Mouse (Mus musculus) A20 (cell line): ENCODE measurements around the gene Asns.
A peak's percentile ranks its signal among the peaks of the same experiment; 100 is the strongest.
"Not testable (repeated sequence)": the region's sequence is repeated elsewhere in the genome, so short reads cannot be mapped to it uniquely, and the experiment has no call there.

Experiments
- DNase-seq: peaks from one replicate; pipeline ENCODE4 v3.0.0-alpha.2; 2011; ENCODE audit warnings: low read depth, low spot score

Gene Asns

DNA sequence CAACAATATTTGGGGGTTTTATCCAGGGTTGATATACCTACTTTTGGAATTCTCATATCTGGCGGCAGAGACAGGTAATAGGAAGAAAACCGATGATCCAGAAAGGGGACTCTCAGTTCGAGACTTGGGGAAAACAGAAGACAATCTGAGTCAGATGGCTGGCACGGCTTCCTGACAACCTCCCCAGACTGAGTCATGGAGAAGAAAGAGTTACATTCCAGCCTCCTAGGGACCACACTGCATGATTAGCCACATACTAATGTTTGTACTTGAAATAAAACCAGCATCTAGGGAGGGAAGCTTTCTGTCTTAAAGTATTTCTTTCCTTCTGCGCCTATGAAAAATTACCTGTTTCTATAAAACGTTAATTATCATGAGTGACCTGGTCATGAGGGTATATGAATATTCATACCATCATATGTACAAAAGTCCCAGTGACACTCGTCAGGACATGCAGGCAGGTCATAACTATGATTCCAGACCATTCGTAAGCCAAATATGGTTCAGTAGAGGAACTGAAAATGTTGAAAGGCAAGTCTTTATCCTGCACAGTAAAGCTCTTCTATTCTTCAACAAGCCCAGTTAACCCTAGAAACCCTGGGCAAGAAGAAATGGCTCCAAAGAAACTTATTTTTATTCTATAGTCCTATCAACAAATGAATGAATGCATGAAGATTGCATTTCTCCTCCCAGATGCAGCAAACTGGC lies 16.7 kb downstream of the Asns start:
- no peak for DNase-seq

DNA sequence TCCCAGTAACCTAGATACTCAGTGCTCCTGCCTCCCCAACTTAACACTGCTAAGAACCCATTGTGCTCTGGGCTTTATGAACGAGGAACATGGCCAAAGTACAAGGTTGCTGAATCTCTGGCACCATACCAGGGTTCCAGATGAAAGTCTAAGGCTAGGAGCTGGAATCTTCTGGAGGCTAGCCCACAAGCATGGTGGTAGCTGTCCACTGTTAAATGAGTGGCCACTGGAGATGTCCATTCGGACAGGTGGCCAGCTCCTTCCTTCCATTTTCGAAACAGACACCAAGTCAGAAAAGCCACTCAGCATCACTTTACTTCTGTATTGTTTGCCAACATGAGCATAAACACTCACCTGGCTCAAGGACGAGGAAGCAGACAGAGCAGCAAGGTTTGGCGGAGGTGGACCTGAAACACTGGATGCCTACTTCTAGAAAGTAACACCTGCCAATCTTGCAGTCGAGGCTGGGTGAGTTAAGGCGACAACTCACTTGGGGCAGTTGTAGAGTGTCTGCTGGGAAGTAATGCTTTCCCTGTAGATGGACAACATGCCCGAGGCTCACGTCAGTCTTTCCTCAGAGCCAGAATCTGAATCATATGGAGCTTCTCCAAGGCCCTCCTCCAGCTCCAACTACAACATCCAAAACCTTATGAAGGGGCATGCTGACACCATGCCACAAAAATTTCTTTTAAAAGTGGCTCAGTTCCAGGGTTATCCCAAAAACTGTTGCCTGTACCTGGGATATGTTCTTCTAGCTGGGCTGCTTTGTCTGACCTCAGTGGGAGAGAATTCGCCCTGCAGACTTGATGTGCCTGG lies 20.4 kb downstream of the Asns start:
- no peak for DNase-seq

DNA sequence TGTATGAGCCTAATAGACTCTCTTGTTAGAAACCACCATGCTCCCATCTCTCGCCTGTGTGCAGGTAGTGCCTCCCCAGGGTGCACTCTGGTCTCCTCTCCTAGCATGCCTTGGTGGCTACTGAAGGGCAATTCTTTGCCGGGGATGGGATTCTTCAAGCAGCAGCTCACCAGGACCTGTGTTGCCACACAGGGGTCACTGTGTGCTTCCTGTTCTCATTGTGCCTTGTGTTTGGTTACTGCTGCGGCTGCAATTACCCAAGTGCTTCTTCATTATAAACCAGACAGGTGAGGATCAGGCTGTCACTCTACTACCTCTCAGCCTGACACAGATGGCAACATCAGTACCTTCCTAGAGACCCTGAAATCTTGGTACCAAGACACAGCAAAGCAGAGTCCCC lies 21.6 kb downstream of the Asns start:
- no peak for DNase-seq

- peak; percentile 22 for DNase-seq
Observed at GRCm38 (mm10) chr6:7670588-7670987, 22.5 kb downstream of the Asns start.

DNA sequence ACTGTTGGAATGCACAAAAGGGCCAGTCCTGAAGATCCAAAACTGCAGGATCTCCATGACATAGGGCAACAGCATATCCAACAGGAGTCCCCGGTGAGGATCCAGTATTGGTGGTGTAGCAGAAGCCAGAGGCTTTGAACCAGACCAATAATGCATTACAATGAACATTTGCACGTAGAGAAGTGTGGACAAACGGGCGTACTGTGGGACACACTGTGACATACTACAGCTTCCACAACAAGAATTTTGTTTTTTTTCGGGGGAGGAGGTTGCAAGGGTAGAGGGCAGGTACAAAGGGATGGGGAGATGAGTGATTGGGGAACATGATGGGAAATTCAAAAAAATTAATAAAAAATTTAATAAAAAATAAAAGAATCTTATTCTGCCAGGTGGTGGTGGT lies 23.3 kb downstream of the Asns start:
- no peak for DNase-seq

DNA sequence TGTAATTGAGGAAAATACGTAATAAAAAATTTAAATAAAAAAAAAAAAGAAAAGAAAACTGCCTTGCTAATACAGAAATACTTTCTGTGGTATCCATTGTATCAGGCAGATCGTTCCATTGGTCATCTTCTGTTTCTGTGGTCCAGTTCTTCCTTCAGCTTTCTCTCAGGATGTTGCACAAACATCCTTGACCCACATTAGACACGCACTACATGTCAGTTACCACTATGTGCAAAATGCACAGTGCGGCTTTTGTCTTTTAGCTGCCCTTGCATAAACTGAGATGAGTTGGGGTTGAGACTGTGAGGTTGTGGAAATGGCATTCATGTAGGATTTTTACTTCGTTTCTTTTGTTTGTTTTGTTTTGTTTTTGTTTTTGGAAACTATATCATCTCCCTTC lies 24.7 kb downstream of the Asns start:
- no peak for DNase-seq

DNA sequence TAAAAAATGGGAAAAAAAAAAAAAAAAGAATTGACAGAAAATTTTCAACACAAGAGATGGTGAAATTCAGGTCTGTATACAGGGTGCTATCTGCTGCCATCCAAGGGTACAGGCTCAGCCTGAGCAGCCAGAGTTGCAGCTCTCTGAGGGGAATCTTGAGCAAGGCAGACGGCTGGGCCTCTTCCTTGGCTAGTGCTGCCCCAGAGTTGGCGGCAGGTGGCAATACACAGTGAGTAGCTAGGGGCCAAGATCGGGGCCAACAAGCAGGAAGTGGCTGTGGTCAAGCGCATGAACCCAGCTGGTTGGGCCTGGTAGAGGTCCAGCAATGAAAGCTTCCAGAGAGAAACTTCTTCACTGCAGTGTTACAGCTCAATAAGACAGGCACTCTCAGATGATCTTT lies 27.2 kb downstream of the Asns start:
- not testable (repeated sequence) for DNase-seq

GRCm38 (mm10) chr6:7661455-7661854 lies 31.6 kb downstream of the Asns start:
- DNase-seq: no peak

GRCm38 (mm10) chr6:7660377-7661080 lies 32.5 kb downstream of the Asns start:
- peak; percentile 59 for DNase-seq

DNA sequence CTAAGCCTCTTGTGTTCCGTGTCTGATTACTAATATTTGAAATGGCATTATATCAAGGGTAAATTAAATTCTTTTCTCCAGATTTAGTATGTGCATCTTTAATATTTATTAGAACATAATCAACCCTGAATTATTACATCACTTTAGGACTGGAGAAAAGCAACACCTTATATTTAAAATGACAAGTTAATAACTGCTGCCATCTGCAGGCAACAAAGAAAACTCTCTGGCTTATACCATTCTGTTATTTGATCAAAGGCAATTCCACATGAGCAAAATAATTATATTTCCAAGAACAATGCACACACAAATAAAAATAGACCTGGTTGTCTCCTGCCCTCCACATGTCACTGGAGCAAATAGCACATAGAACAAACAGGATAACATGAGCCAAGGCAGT lies 36.5 kb downstream of the Asns start:
- DNase-seq: no peak

DNA sequence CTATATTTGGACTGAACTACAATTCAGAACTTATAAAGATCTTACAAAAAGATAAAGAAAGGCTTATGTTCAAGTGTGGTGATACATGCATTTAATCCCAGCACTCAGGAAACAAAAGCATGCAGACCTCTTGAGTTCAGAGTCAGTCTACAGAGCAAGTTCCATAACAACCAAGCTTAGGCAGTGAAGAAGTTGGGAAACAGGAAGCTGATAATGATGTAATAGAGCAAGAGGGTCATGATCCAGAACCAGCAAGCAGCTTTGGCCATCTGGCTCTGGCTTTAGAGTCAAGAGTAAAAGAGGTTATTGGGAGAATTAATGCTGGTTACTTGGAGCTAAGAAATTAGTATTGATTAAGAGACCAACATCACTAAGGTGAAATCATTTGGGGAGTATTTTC lies 44.6 kb downstream of the Asns start:
- no peak for DNase-seq
